In the genomic region with DNA sequence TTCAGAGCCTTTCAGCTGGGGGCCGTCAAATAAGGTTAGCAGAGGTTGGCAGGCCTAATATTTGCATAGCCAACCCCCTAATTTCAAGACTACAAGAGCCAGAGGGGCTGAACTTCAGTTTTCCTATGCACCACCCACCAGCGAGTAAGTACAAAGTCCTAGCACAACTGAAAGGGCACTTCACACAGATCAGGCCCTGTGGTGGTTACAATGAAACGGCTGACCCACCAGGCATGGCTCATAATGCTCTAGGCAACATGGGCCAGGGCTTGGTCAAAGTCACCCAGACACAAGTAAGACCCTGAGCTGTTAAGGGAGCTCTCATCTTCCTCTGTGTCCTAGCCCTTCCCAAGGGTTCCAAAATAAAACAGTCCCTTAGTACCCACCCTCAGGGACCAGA, we compare ENCODE assay signal across 19 mouse cellular contexts. TPM values are rescaled to one million over a fixed set of nuclear protein-coding genes. Genes with fewer than 3 reads are reported as not detected.
DNase-seq lines count a peak whose midpoint lies in the region; ATAC-seq and TF ChIP-seq lines count a peak whose summit lies in the region.
"Had no signal": no experiment of that assay in that cellular context is flagged by ENCODE, and none has a peak within 500 bp of the region (broad histone marks: within the 10 kb centered on the region; RNA-seq: fewer than 3 reads in every experiment).

No protein-coding gene starts in this region.

- no peak for DNase-seq in G1E (ENCODE audit: low spot score)
- peak; percentile 32 for DNase-seq in kidney, postnatal 14 days
- DNase-seq in liver, postnatal 0 days, result no peak
- DNase-seq in lung, postnatal 10 days, result no peak
- no peak for DNase-seq in testis, postnatal 10 days (ENCODE audit: low spot score)
- DNase-seq: adrenal gland, postnatal 36 days; cerebellum, adult 2 months; gastrocnemius, postnatal 25 days; heart, postnatal 10 days; spleen, adult 18-20 months had no signal

- H3K4me1 ChIP-seq in kidney, embryonic 15.5 days, result peaks cover 51% of the 10 kb centered on the region
- peaks cover 19% of the 10 kb centered on the region for H3K4me1 ChIP-seq in kidney, embryonic 14.5 days (ENCODE audit: control insufficient read depth, insufficient read depth, low read length)
- peaks cover 77% of the 10 kb centered on the region for H3K4me1 ChIP-seq in G1E (ENCODE audit: insufficient read depth, low read depth, low read length)
- peaks cover 44% of the 10 kb centered on the region for H3K4me1 ChIP-seq in liver, postnatal 0 days (ENCODE audit: insufficient read depth)

- TF ChIP-seq EP300 in liver, postnatal 0 days (IDR thresholded peaks at IDR 0.05; ENCODE audit: low read depth), result no peak

- ATAC-seq in kidney, embryonic 15.5 days (replicated peaks; ENCODE audit: low FRiP score), result no peak
- no peak for ATAC-seq in kidney, embryonic 14.5 days (ENCODE audit: low FRiP score, low TSS enrichment)
- ATAC-seq in G1E (ENCODE audit: extremely low read depth, insufficient number of reproducible peaks, low FRiP score, poor library complexity, severe bottlenecking), result no peak
- no peak for ATAC-seq in liver, postnatal 0 days

- H3K4me3 ChIP-seq in kidney, embryonic 15.5 days (replicated peaks), result no peak overlapping the region
- H3K4me3 ChIP-seq in kidney, embryonic 14.5 days (ENCODE audit: low read length), result no peak overlapping the region
- H3K4me3 ChIP-seq in G1E (ENCODE audit: low read depth, low read length), result peak overlapping the region; percentile 55; the same call in 1 of the 2 replicates
- H3K4me3 ChIP-seq in liver, postnatal 0 days (ENCODE audit: low read depth, low read length), result no peak overlapping the region
- H3K4me3 ChIP-seq: left cerebral cortex, adult 2 months; limb, embryonic 10.5 days; lung, embryonic 15.5 days; midbrain, embryonic 12.5 days had no signal

- no peaks in the 10 kb centered on the region for H3K9me3 ChIP-seq in kidney, embryonic 15.5 days (replicated peaks)
- no peaks in the 10 kb centered on the region for H3K9me3 ChIP-seq in kidney, embryonic 14.5 days (ENCODE audit: control insufficient read depth, low read length)
- no peaks in the 10 kb centered on the region for H3K9me3 ChIP-seq in G1E (replicated peaks)
- H3K9me3 ChIP-seq in liver, postnatal 0 days (ENCODE audit: low read length), result no peaks in the 10 kb centered on the region
- H3K9me3 ChIP-seq: embryonic facial prominence, embryonic 13.5 days; hindbrain, embryonic 12.5 days; limb, embryonic 10.5 days; lung, embryonic 15.5 days; midbrain, embryonic 12.5 days; stomach, embryonic 15.5 days had no signal

- H3K4me2 ChIP-seq in kidney, embryonic 15.5 days, result peak overlapping the region; percentile 4; the same call in 1 of the 2 replicates
- H3K4me2 ChIP-seq in kidney, embryonic 14.5 days (replicated peaks; ENCODE audit: low read depth, low read length), result no peak overlapping the region
- peak overlapping the region; percentile 92; the same call in 1 of the 2 replicates for H3K4me2 ChIP-seq in liver, postnatal 0 days (ENCODE audit: low read depth, low read length)

- H3K9ac ChIP-seq in kidney, embryonic 15.5 days, result no peak overlapping the region
- H3K9ac ChIP-seq in kidney, embryonic 14.5 days (ENCODE audit: low read depth, low read length), result no peak overlapping the region
- no peak overlapping the region for H3K9ac ChIP-seq in liver, postnatal 0 days (replicated peaks)
- H3K9ac ChIP-seq: embryonic facial prominence, embryonic 13.5 days; hindbrain, embryonic 12.5 days; lung, embryonic 15.5 days; stomach, embryonic 15.5 days had no signal

- no peak overlapping the region for H3K27ac ChIP-seq in kidney, embryonic 15.5 days
- H3K27ac ChIP-seq in kidney, embryonic 14.5 days (ENCODE audit: low read depth, low read length), result no peak overlapping the region
- H3K27ac ChIP-seq in liver, postnatal 0 days (ENCODE audit: low read depth), result no peak overlapping the region
- H3K27ac ChIP-seq: embryonic facial prominence, embryonic 13.5 days; hindbrain, embryonic 12.5 days; left cerebral cortex, adult 2 months; limb, embryonic 10.5 days; lung, embryonic 15.5 days; midbrain, embryonic 12.5 days; stomach, embryonic 15.5 days had no signal

- peaks cover 4% of the 10 kb centered on the region; the same call in 1 of the 2 replicates for H3K27me3 ChIP-seq in kidney, embryonic 15.5 days
- no peaks in the 10 kb centered on the region for H3K27me3 ChIP-seq in kidney, embryonic 14.5 days (ENCODE audit: control insufficient read depth, insufficient read depth, low read length)
- no peaks in the 10 kb centered on the region for H3K27me3 ChIP-seq in G1E (ENCODE audit: insufficient read depth, low read length)
- H3K27me3 ChIP-seq in liver, postnatal 0 days (ENCODE audit: insufficient read depth, low read length), result no peaks in the 10 kb centered on the region
- H3K27me3 ChIP-seq: embryonic facial prominence, embryonic 13.5 days; hindbrain, embryonic 12.5 days; lung, embryonic 15.5 days; stomach, embryonic 15.5 days had no signal

- H3K36me3 ChIP-seq in kidney, embryonic 15.5 days, result peaks cover 44% of the 10 kb centered on the region
- H3K36me3 ChIP-seq in kidney, embryonic 14.5 days (ENCODE audit: control insufficient read depth, insufficient read depth, low read length), result peaks cover 46% of the 10 kb centered on the region
- peaks cover 59% of the 10 kb centered on the region for H3K36me3 ChIP-seq in G1E (replicated peaks)
- peaks cover 39% of the 10 kb centered on the region for H3K36me3 ChIP-seq in liver, postnatal 0 days (replicated peaks; ENCODE audit: insufficient read depth, low read length)

- TF ChIP-seq CTCF in G1E (IDR thresholded peaks at IDR 0.05; ENCODE audit: low read depth, low read length), result no peak
- TF ChIP-seq CTCF in liver, postnatal 0 days (IDR thresholded peaks at IDR 0.05; ENCODE audit: low read depth), result no peak

- WGBS in kidney, embryonic 15.5 days, result 81% methylated on average over 3 of the region's 3 CpGs
- 78% methylated on average over 3 of the region's 3 CpGs for WGBS in kidney, embryonic 14.5 days
- 56% methylated on average over 3 of the region's 3 CpGs for WGBS in liver, postnatal 0 days (ENCODE audit: insufficient replicate concordance)

RNA-seq across cellular contexts. Expression of gene Arpc5l, which starts 3.3 kb away (rescaled TPM):
- 131 and 132 TPM in 2 replicates for polyA plus RNA-seq in kidney, embryonic 15.5 days (2015; fragmentation: Nextera tagmentation; extraction: Ambion mirVana)
- polyA plus RNA-seq in kidney, embryonic 14.5 days (2014; fragmentation: Nextera tagmentation; extraction: Ambion mirVana), result 139 and 148 TPM in 2 replicates
- 33.3 and 34.3 TPM in 2 replicates for total RNA-seq in G1E (2014; fragmentation: Nextera tagmentation)
- 62.4 and 71.6 TPM in 2 replicates for total RNA-seq in G1E (2017)
- polyA plus RNA-seq in G1E (2012), result 59.8 and 85.1 TPM in 2 replicates
- polyA plus RNA-seq in liver, postnatal 0 days (2015; fragmentation: Nextera tagmentation; extraction: Ambion mirVana), result 59.3 and 60.7 TPM in 2 replicates

RNA-seq across cellular contexts. Expression of gene Rpl35, which starts 3.6 kb away (rescaled TPM):
- 1,044 and 1,085 TPM in 2 replicates for polyA plus RNA-seq in kidney, embryonic 15.5 days (2015; fragmentation: Nextera tagmentation; extraction: Ambion mirVana)
- 1,034 and 1,450 TPM in 2 replicates for polyA plus RNA-seq in kidney, embryonic 14.5 days (2014; fragmentation: Nextera tagmentation; extraction: Ambion mirVana)
- total RNA-seq in G1E (2014; fragmentation: Nextera tagmentation), result 628 and 641 TPM in 2 replicates
- total RNA-seq in G1E (2017), result 1,378 and 1,941 TPM in 2 replicates
- 315 and 358 TPM in 2 replicates for polyA plus RNA-seq in G1E (2012)
- 574 and 582 TPM in 2 replicates for polyA plus RNA-seq in liver, postnatal 0 days (2015; fragmentation: Nextera tagmentation; extraction: Ambion mirVana)

RNA-seq across cellular contexts. Expression of gene Wdr38, which starts 4.6 kb away (rescaled TPM):
- polyA plus RNA-seq in kidney, embryonic 15.5 days (2015; fragmentation: Nextera tagmentation; extraction: Ambion mirVana), result 1.9 and 2.1 TPM in 2 replicates
- 1.4 and 1.7 TPM in 2 replicates for polyA plus RNA-seq in kidney, embryonic 14.5 days (2014; fragmentation: Nextera tagmentation; extraction: Ambion mirVana)
- total RNA-seq in G1E (2014; fragmentation: Nextera tagmentation), result 1.6 and 1.9 TPM in 2 replicates
- total RNA-seq in G1E (2017), result 1.8 and 2.3 TPM in 2 replicates
- 0.25 and 0.34 TPM in 2 replicates for polyA plus RNA-seq in G1E (2012)
- 0.53 and 0.60 TPM in 2 replicates for polyA plus RNA-seq in liver, postnatal 0 days (2015; fragmentation: Nextera tagmentation; extraction: Ambion mirVana)
